Mouse (Mus musculus) small intestine, adult 2 months (tissue): ENCODE data around the gene Ptdss2.

ENCODE experiments used
- CTCF ChIP-seq: fragments of 200-500 bp; IDR thresholded peaks from 2 replicates; pipeline ENCODE4 v1.5.1; 2012; ENCODE audit warnings: low read depth, mild to moderate bottlenecking, control low read depth, inconsistent platforms, low read length, moderate library complexity, mixed read lengths; ENCODE audit not compliant: insufficient replicate concordance, insufficient read length; ENCODE audit errors: extremely low read depth
- POLR2A ChIP-seq: fragments of 200-500 bp; IDR thresholded peaks from 2 replicates; pipeline ENCODE4 v1.6.1; 2012; ENCODE audit warnings: low read depth, mild to moderate bottlenecking, control low read depth, inconsistent platforms, low read length, moderate library complexity

DNA sequence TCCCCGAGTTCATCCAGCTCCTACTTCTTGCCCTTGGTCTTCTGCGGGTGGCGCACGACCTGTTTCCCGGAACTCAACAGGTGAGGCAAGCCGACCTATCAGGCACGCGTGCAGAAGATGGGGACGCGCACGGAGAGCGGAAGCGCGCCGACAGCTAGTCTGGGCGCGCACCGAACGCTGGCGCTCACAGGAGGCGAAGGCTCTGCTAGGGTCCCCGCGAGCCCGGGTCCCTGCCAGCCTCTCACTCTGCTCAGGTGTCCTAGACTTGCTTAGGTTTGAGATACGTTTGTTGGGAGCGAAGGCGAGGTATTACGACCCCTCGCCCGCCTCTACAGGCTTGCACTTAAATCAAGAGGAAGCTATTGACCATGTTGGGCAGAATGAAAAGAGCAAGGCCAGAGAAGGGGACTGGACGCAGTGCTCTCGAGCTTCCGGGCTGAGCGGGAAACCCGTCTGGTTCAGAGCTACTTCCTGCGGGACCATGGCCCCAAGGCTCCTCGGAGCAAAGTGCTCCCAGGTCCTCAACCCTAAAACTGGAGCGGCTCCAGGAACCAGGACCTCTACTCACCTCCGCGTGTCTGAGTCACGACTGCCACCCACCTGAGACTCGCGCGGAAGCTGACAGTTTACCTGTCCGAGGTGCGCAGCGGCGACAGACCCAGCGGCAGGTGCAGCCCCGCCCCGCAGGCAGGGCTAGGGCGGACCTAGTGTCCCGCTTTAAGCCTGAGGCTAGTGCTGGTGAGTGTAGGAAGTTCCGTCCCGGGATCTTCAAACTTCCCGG, 22.1 kb upstream of the Ptdss2 start, which contains the start of gene Sigirr:
- TF ChIP-seq POLR2A = peak; percentile 62; the same call in 1 of the 2 replicates
- TF ChIP-seq CTCF = no peak
